Mouse (Mus musculus) hindbrain, embryonic 11.5 days (tissue): ENCODE data around the gene Ptpn7. TPM values are rescaled to one million over a fixed set of nuclear protein-coding genes. Genes with fewer than 3 reads are reported as not detected.

Experiments used
- ATAC-seq: fragments of 200-750 bp; cut with Nextera tagmentation; 2 replicates; pipeline ENCODE4 v1.8.0; 2017; ENCODE audit warnings: mild to moderate bottlenecking, moderate TSS enrichment, moderate library complexity; ENCODE audit not compliant: low FRiP score
- DNase-seq: peaks from one replicate; pipeline ENCODE4 v3.0.0-alpha.2; 2015; ENCODE audit warnings: low spot score
- H3K27ac ChIP-seq: fragments of 300-500 bp; sonication (generic); 2 replicates; pipeline ENCODE4 v1.5.1; 2014; ENCODE audit warnings: mild to moderate bottlenecking, low read depth, low read length
- H3K27me3 ChIP-seq: fragments of 300-500 bp; sonication (generic); 2 replicates; pipeline ENCODE4 v1.6.1; 2014; ENCODE audit warnings: mild to moderate bottlenecking, low read length, moderate library complexity, mixed read lengths; ENCODE audit not compliant: control insufficient read depth, insufficient read depth
- H3K36me3 ChIP-seq: fragments of 300-500 bp; sonication (generic); 2 replicates; pipeline ENCODE4 v1.6.1; 2014; ENCODE audit warnings: mild to moderate bottlenecking, low read length, moderate library complexity, mixed read lengths; ENCODE audit not compliant: control insufficient read depth, insufficient read depth
- H3K4me1 ChIP-seq: fragments of 300-500 bp; sonication (generic); replicated peaks from 2 replicates; pipeline ENCODE4 v1.6.1; 2014; ENCODE audit warnings: low read length, mixed read lengths; ENCODE audit not compliant: control insufficient read depth, insufficient read depth
- H3K4me2 ChIP-seq: fragments of 300-500 bp; sonication (generic); replicated peaks from 2 replicates; pipeline ENCODE4 v1.6.1; 2014; ENCODE audit warnings: mild to moderate bottlenecking, low read depth, low read length
- H3K4me3 ChIP-seq: fragments of 300-500 bp; sonication (generic); 2 replicates; pipeline ENCODE4 v1.5.1; 2014; ENCODE audit warnings: low read depth, low read length
- H3K9ac ChIP-seq: fragments of 300-500 bp; sonication (generic); 2 replicates; pipeline ENCODE4 v1.6.1; 2014; ENCODE audit warnings: low read depth, low read length
- H3K9me3 ChIP-seq: fragments of 300-500 bp; sonication (generic); 2 replicates; pipeline ENCODE4 v1.6.1; 2016; ENCODE audit warnings: low read length; ENCODE audit not compliant: control insufficient read depth
- WGBS: fragments of 180-500 bp; shearing (Covaris S2); extraction: QIAGEN DNeasy Blood & Tissue Kit; methylation state at CpG from one replicate; pipeline ENCODE4 v1.1.7; 2014; 5-methylcytosine and 5-hydroxymethylcytosine counted together
- polyA plus RNA-seq: library from polyadenylated mRNA; unstranded; fragments of >200 nt; fragmentation: Nextera tagmentation; extraction: Ambion mirVana; gene quantifications from 2 replicates; pipeline ENCODE4 v1.2.1, GENCODE M21; 2014

The Ptpn7 gene
- polyA plus RNA-seq, 1 experiment from 2014 or later, result 2.1 TPM

- no peak overlapping the region for H3K4me3 ChIP-seq
- no peaks in the 10 kb centered on the region for H3K9me3 ChIP-seq
- WGBS, result 65% methylated on average over 12 of the region's 12 CpGs
- ATAC-seq (no peak), DNase-seq (no peak)
- no peaks in the 10 kb centered on the region for H3K36me3 ChIP-seq
- H3K27me3 ChIP-seq, result no peaks in the 10 kb centered on the region
- H3K4me2 ChIP-seq, result no peak overlapping the region
- no peak overlapping the region for H3K27ac ChIP-seq
- no peak overlapping the region for H3K9ac ChIP-seq
- no peaks in the 10 kb centered on the region for H3K4me1 ChIP-seq
Measured at GRCm38 (mm10) chr1:135169556-135170224, 37.2 kb downstream of the Ptpn7 start.

GRCm38 (mm10) chr1:135170299-135170698, 37.8 kb downstream of the Ptpn7 start:
- 79% methylated on average over 10 of the region's 10 CpGs for WGBS
- DNase-seq (no peak), ATAC-seq (no peak)
- Histone ChIP-seq H3K36me3 (no peaks in the 10 kb centered on the region), H3K27me3 (no peaks in the 10 kb centered on the region), H3K9me3 (no peaks in the 10 kb centered on the region), H3K4me1 (no peaks in the 10 kb centered on the region), H3K4me2 (no peak overlapping the region), H3K9ac (no peak overlapping the region), H3K27ac (no peak overlapping the region), H3K4me3 (no peak overlapping the region)

DNA sequence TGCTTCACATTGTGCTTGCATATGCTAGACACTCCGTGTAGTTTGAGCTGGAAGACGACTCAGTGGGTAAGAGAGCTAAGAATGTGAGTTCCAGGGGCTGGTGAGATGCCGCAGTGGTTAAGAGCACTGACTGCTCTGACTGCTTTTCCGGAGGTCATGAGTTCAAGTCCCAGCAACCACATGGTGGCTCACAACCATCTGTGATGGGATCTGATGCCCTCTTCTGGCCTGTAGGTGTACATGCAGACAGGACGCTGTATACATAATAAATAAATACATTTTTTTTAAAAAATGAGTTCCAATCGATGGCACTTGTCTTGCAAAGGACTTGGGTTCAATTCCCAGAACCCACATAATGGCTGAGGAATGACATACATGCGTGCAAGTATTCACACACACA, 38.7 kb downstream of the Ptpn7 start:
- DNase-seq (no peak), ATAC-seq (no peak)
- H3K4me1 ChIP-seq, result no peaks in the 10 kb centered on the region
- H3K4me3 ChIP-seq, result no peak overlapping the region
- no peaks in the 10 kb centered on the region for H3K27me3 ChIP-seq
- 86% methylated on average over 7 of the region's 7 CpGs for WGBS
- no peak overlapping the region for H3K27ac ChIP-seq
- no peaks in the 10 kb centered on the region for H3K9me3 ChIP-seq
- H3K36me3 ChIP-seq, result no peaks in the 10 kb centered on the region
- H3K9ac ChIP-seq, result no peak overlapping the region
- no peak overlapping the region for H3K4me2 ChIP-seq

- no peaks in the 10 kb centered on the region for H3K27me3 ChIP-seq
- no peak overlapping the region for H3K4me3 ChIP-seq
- H3K4me2 ChIP-seq, result no peak overlapping the region
- no peaks in the 10 kb centered on the region for H3K9me3 ChIP-seq
- no peaks in the 10 kb centered on the region for H3K4me1 ChIP-seq
- ATAC-seq (peak; percentile 40; the same call in 1 of the 2 replicates), DNase-seq (peak; percentile 73)
- WGBS, result 60% methylated on average over 6 of the region's 6 CpGs
- H3K36me3 ChIP-seq, result no peaks in the 10 kb centered on the region
- no peak overlapping the region for H3K27ac ChIP-seq
- H3K9ac ChIP-seq, result no peak overlapping the region
Measured at GRCm38 (mm10) chr1:135171984-135172383, 39.5 kb downstream of the Ptpn7 start.

DNA sequence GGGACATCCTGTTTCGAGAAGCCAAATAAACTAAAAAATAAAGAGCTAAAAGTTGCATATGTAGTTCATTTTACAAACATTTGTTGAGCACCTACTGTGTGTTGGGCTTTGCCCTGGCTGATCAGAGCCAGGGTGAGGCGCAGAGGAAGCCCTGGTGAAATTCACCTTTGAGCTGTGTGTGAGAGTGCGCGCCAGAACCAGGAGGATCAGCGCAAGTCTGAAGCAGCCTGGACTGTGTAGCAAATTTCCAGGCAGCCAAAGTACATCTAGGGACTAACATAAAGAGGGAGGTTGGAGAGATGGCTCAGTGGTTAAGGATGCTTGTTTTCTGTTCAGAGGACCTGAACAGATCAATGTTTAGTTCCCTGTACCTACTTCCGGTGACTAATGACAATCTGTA, 40.8 kb downstream of the Ptpn7 start:
- H3K9me3 ChIP-seq, result no peaks in the 10 kb centered on the region
- no peaks in the 10 kb centered on the region for H3K36me3 ChIP-seq
- no peak overlapping the region for H3K4me2 ChIP-seq
- H3K27me3 ChIP-seq, result no peaks in the 10 kb centered on the region
- DNase-seq (no peak), ATAC-seq (no peak)
- H3K27ac ChIP-seq, result no peak overlapping the region
- no peak overlapping the region for H3K9ac ChIP-seq
- no peaks in the 10 kb centered on the region for H3K4me1 ChIP-seq
- 95% methylated on average over 6 of the region's 6 CpGs for WGBS
- no peak overlapping the region for H3K4me3 ChIP-seq

GRCm38 (mm10) chr1:135175176-135175575, 42.7 kb downstream of the Ptpn7 start:
- 84% methylated on average over 3 of the region's 3 CpGs for whole genome bisulfite sequencing
- no peaks in the 10 kb centered on the region for H3K27me3 ChIP-seq
- no peaks in the 10 kb centered on the region for H3K9me3 ChIP-seq
- H3K27ac ChIP-seq, result no peak overlapping the region
- no peak overlapping the region for H3K4me3 ChIP-seq
- no peak overlapping the region for H3K4me2 ChIP-seq
- H3K36me3 ChIP-seq, result no peaks in the 10 kb centered on the region
- ATAC-seq (no peak), DNase-seq (no peak)
- H3K4me1 ChIP-seq, result no peaks in the 10 kb centered on the region
- H3K9ac ChIP-seq, result no peak overlapping the region

DNA sequence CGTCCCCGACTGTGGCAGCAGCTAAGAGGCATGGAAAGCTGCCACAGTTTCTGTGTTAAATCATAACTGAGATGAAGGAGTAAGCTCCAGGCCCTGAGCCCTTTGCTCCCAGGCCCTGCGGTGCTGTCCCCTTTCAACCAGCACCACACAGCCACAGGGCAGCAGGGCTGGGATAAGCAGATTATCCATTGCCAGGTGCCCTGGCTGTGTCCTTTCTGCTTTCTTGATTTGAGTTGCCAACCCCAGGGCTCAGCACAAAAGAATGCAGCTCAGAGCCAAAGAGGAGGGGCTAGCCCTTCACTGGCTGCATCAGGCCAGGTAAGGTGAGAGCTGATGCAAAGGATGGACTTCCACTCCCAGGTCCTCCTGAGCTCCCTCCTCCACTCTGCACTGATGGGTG, 45.2 kb downstream of the Ptpn7 start:
- DNase-seq (no peak), ATAC-seq (no peak)
- whole genome bisulfite sequencing, result 88% methylated on average over 3 of the region's 3 CpGs
- Histone ChIP-seq H3K36me3 (no peaks in the 10 kb centered on the region), H3K4me2 (no peak overlapping the region), H3K27ac (no peak overlapping the region), H3K27me3 (no peaks in the 10 kb centered on the region), H3K9ac (no peak overlapping the region), H3K4me1 (no peaks in the 10 kb centered on the region), H3K9me3 (no peaks in the 10 kb centered on the region), H3K4me3 (no peak overlapping the region)

GRCm38 (mm10) chr1:135178863-135179262, 46.4 kb downstream of the Ptpn7 start:
- WGBS, result 89% methylated on average over 7 of the region's 7 CpGs

DNA sequence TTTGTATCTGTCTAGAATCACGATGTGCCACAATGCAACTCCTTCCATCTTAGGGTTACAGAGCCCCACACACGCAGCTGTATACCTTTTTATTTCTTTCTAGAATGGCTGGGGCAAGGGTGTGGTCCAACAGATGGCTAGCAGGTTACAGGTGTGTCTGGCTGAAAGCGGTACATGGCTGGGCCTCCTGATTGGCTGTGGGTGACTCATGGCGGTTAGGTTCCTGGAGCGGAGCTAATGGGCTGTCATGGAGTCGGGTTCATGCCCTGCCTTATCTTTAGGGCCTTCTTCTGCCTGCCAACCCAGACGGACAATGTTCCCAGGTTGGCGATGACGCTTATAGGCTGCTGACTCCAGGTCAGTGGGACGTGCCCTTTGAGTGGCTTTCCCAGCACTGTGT, 48.3 kb downstream of the Ptpn7 start:
- no peak overlapping the region for H3K27ac ChIP-seq
- H3K4me3 ChIP-seq, result no peak overlapping the region
- H3K4me1 ChIP-seq, result no peaks in the 10 kb centered on the region
- no peaks in the 10 kb centered on the region for H3K9me3 ChIP-seq
- H3K27me3 ChIP-seq, result no peaks in the 10 kb centered on the region
- no peak overlapping the region for H3K4me2 ChIP-seq
- H3K9ac ChIP-seq, result no peak overlapping the region
- DNase-seq (no peak), ATAC-seq (no peak)
- H3K36me3 ChIP-seq, result no peaks in the 10 kb centered on the region
- 86% methylated on average over 10 of the region's 10 CpGs for WGBS

More at GRCm38 (mm10) chr1:135178863-135179262, 46.4 kb downstream of the Ptpn7 start:
- Histone ChIP-seq H3K36me3 (no peaks in the 10 kb centered on the region), H3K9me3 (no peaks in the 10 kb centered on the region), H3K4me3 (no peak overlapping the region), H3K4me2 (no peak overlapping the region), H3K4me1 (no peaks in the 10 kb centered on the region), H3K27ac (no peak overlapping the region), H3K9ac (no peak overlapping the region), H3K27me3 (no peaks in the 10 kb centered on the region)
- ATAC-seq (no peak), DNase-seq (no peak)
